8 mouse cellular contexts compared by ENCODE assay signal in the genomic region with DNA sequence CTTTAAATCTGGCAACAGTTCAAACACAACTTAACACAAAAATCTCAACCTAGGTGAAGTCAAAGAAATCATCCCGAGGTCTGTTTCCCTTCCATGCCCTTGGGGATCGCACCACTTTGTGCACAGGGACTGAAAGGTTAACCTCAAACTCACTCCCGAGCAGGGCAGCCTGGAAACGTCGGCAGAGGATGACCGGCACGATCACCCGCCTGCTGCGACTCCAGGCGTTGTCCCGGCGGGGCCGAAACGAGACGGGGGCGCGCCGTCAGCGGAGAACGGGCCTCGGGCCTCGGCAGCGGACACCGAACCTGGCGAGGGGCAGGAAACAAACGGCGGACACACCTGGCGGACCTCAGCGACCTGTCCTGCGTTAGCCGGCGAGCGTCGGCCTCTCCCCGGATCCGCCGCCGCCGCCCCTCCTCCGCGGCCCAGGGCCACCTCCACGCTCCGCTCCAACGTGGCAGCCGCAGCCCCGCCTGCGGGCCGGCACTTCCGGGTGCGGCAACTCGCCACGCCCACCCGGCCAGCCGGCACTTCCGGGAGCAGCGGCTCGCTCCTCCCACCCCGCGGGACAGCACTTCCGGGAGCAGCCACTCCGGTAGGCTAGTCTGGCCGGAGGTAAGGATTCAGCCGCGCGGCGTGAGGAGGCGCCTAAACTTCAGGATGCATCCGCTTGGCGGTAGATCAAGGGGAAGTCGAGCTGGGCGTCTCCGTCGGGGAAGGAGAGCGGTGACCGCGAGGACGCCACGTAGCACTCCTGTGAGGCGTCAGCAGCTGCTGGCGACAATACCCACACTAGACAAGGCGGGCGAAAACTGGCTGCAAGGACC. TPM values are rescaled to one million over a fixed set of nuclear protein-coding genes. Genes with fewer than 3 reads are reported as not detected.
A peak's percentile ranks its signal among the peaks of the same experiment; 100 is the strongest.
DNase-seq lines count a peak whose midpoint lies in the region; ATAC-seq lines count a peak whose summit lies in the region.

Gene Sec31a (minus strand): TSS at position 474 of the 830 bp plus-strand sequence.

- H3K4me1 ChIP-seq in hindbrain, embryonic 12.5 days = peaks cover 16% of the 10 kb centered on the region

- H3K4me3 ChIP-seq in hindbrain, embryonic 12.5 days = peak within 1 kb of the TSS; percentile 71

- no peaks in the 10 kb centered on the region for H3K27me3 ChIP-seq in hindbrain, embryonic 12.5 days

- WGBS in hindbrain, embryonic 12.5 days = under 1% methylated on average over 70 of the region's 82 CpGs

- H3K4me2 ChIP-seq in hindbrain, embryonic 12.5 days (replicated peaks) = peak within 1 kb of the TSS; percentile 68

- peak; percentile 98 for DNase-seq in Muller cell, postnatal 12 days (ENCODE audit: inconsistent ontology term)
- DNase-seq in cerebellum, adult 9-11 months = peak; percentile 98
- DNase-seq in frontal cortex, postnatal 10 days (ENCODE audit: low spot score in 2 of 2) = peak; percentile 95 to 97
- peak; percentile 93 to 97 for DNase-seq in layer of hippocampus, postnatal 14 days (ENCODE audit: low spot score in 2 of 2)
- peak; percentile 98 for DNase-seq in lung, postnatal 14 days
- peak; percentile 81 for DNase-seq in retina, adult 2 months (ENCODE audit: low read depth, low spot score)
- peak; percentile 97 to 98 for DNase-seq in thymus, postnatal 36 days

- H3K9ac ChIP-seq in hindbrain, embryonic 12.5 days = peak within 1 kb of the TSS; percentile 79

- ATAC-seq in hindbrain, embryonic 12.5 days (ENCODE audit: low FRiP score) = peak; percentile 96

- no peaks in the 10 kb centered on the region for H3K9me3 ChIP-seq in hindbrain, embryonic 12.5 days (replicated peaks)

- peaks cover 31% of the 10 kb centered on the region for H3K36me3 ChIP-seq in hindbrain, embryonic 12.5 days

- peak within 1 kb of the TSS; percentile 89 for H3K27ac ChIP-seq in hindbrain, embryonic 12.5 days

RNA-seq across cellular contexts. Expression of gene Sec31a, which starts in this region (rescaled TPM):
- 128 and 141 TPM in 2 replicates for polyA plus RNA-seq in hindbrain, embryonic 12.5 days (2016; fragmentation: Nextera tagmentation; extraction: Ambion mirVana)
- 100 to 1,000 TPM; 101 to 103 TPM for total RNA-seq in layer of hippocampus, postnatal 14 days (2021)

Comparison
In these comparisons a context has a peak if more than half of its experiments do, and no peak if none do; other contexts are left out.
1. Peak in every context shown above with its lines: DNase-seq, ATAC-seq, H3K4me3 ChIP-seq and H3K27ac ChIP-seq.